Mouse (Mus musculus) heart, postnatal 0 days (tissue): ENCODE measurements around the gene Med8. TPM values are rescaled to one million over a fixed set of nuclear protein-coding genes. Genes with fewer than 3 reads are reported as not detected.
A peak's percentile ranks its signal among the peaks of the same experiment; 100 is the strongest.

Experiments
- ATAC-seq: fragments of 200-750 bp; cut with Nextera tagmentation; 2 replicates; pipeline ENCODE4 v1.8.0; 2017; ENCODE audit warnings: low read depth, moderate number of reproducible peaks, moderate library complexity; ENCODE audit not compliant: insufficient read depth
- DNase-seq: peaks from one replicate; pipeline ENCODE4 v3.0.0-alpha.2; 2016; ENCODE audit warnings: low spot score
- H3K27ac ChIP-seq: fragments of 300-500 bp; sonication (generic); 2 replicates; pipeline ENCODE4 v1.5.1; 2014; ENCODE audit warnings: low read depth, mild to moderate bottlenecking
- H3K27me3 ChIP-seq: fragments of 300-500 bp; sonication (generic); 2 replicates; pipeline ENCODE4 v1.6.1; 2014; ENCODE audit warnings: low read length, mixed read lengths; ENCODE audit not compliant: control insufficient read depth, insufficient read depth
- H3K36me3 ChIP-seq: fragments of 300-500 bp; sonication (generic); replicated peaks from 2 replicates; pipeline ENCODE4 v1.6.1; 2014; ENCODE audit warnings: low read length, mixed read lengths; ENCODE audit not compliant: control insufficient read depth, insufficient read depth
- H3K4me1 ChIP-seq: fragments of 300-500 bp; sonication (generic); 2 replicates; pipeline ENCODE4 v1.6.1; 2014; ENCODE audit warnings: antibody characterized with exemption; ENCODE audit not compliant: control insufficient read depth, insufficient read depth
- H3K4me2 ChIP-seq: fragments of 300-500 bp; sonication (generic); 2 replicates; pipeline ENCODE4 v1.6.1; 2014; ENCODE audit warnings: low read depth, mild to moderate bottlenecking, low read length, moderate library complexity
- H3K4me3 ChIP-seq: fragments of 300-500 bp; sonication (generic); 2 replicates; pipeline ENCODE4 v1.5.1; 2014; ENCODE audit warnings: low read depth, low read length
- H3K9ac ChIP-seq: fragments of 300-500 bp; sonication (generic); replicated peaks from 2 replicates; pipeline ENCODE4 v1.6.1; 2014; ENCODE audit warnings: low read depth, low read length, mixed read lengths
- H3K9me3 ChIP-seq: fragments of 300-500 bp; sonication (generic); replicated peaks from 2 replicates; pipeline ENCODE4 v1.6.1; 2016; ENCODE audit warnings: low read length; ENCODE audit not compliant: control insufficient read depth
- CTCF ChIP-seq: IDR thresholded peaks from 2 replicates; pipeline ENCODE4 v1.5.1; 2016; ENCODE audit warnings: antibody characterized with exemption, control low read depth, low read depth
- EP300 ChIP-seq: IDR thresholded peaks from 2 replicates; pipeline ENCODE4 v1.6.1; 2016; ENCODE audit warnings: antibody characterized with exemption, low read depth
- WGBS: fragments of 180-500 bp; shearing (Covaris S2); extraction: QIAGEN DNeasy Blood & Tissue Kit; methylation state at CpG from one replicate; pipeline ENCODE4 v1.1.7; 2014; 5-methylcytosine and 5-hydroxymethylcytosine counted together
- polyA plus RNA-seq: library from polyadenylated mRNA; unstranded; fragments of >200 nt; fragmentation: Nextera tagmentation; extraction: Ambion mirVana; gene quantifications from 2 replicates; pipeline ENCODE4 v1.2.1, GENCODE M21; 2015
- total RNA-seq: library from RNA; depleted of rRNA; stranded (reverse); fragments of >200 nt; gene quantifications from 2 replicates; pipeline ENCODE4 v1.2.3, GENCODE M21; 2014; ENCODE audit warnings: low replicate concordance

The Med8 gene
- total and polyA plus RNA-seq, 2 experiments from 2014 or later = 17.3 to 58.8 TPM

GRCm38 (mm10) chr4:118425374-118425773 lies 16.2 kb downstream of the Med8 start:
- DNase-seq (no peak), ATAC-seq (no peak)
- Histone ChIP-seq H3K4me1 (peaks cover 21% of the 10 kb centered on the region), H3K36me3 (peaks cover 24% of the 10 kb centered on the region), H3K27ac (no peak overlapping the region), H3K9ac (no peak overlapping the region), H3K4me3 (no peak overlapping the region), H3K27me3 (no peaks in the 10 kb centered on the region), H3K9me3 (no peaks in the 10 kb centered on the region), H3K4me2 (no peak overlapping the region)
- no peak for TF ChIP-seq EP300
- TF ChIP-seq CTCF = no peak
- 86% methylated on average over 1 of the region's 1 CpGs for WGBS

DNA sequence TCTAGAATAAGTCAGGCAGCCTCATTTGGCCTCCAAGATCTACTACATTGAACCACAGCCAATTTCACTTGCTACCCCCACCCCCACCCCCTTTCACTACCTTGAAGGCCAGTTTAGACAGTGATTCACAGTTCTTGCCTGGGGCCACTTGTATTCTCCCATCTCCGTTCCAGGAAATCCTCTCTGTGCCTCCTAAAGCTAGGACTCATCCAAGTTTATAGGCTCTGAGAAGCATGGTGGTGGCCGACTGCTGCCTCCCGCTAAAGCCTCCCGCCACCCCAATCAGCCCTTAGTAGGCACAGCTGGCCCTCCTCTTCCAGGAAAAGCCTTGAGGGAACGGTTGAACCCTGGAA lies 18.3 kb downstream of the Med8 start:
- Histone ChIP-seq H3K4me1 (peaks cover 21% of the 10 kb centered on the region), H3K9ac (peak overlapping the region; percentile 67; the same call in 1 of the 2 replicates), H3K36me3 (peaks cover 30% of the 10 kb centered on the region), H3K4me3 (peak overlapping the region; percentile 59), H3K4me2 (peak overlapping the region; percentile 84), H3K27ac (peak overlapping the region; percentile 86), H3K27me3 (no peaks in the 10 kb centered on the region), H3K9me3 (no peaks in the 10 kb centered on the region)
- DNase-seq = peak; percentile 18
- 5% methylated on average over 5 of the region's 5 CpGs for WGBS
- no peak; the same call in 1 of the 2 replicates for ATAC-seq
- TF ChIP-seq CTCF (no peak), EP300 (0 out of 2 replicates have a peak, but pooled peaks have one; percentile 29)

DNA sequence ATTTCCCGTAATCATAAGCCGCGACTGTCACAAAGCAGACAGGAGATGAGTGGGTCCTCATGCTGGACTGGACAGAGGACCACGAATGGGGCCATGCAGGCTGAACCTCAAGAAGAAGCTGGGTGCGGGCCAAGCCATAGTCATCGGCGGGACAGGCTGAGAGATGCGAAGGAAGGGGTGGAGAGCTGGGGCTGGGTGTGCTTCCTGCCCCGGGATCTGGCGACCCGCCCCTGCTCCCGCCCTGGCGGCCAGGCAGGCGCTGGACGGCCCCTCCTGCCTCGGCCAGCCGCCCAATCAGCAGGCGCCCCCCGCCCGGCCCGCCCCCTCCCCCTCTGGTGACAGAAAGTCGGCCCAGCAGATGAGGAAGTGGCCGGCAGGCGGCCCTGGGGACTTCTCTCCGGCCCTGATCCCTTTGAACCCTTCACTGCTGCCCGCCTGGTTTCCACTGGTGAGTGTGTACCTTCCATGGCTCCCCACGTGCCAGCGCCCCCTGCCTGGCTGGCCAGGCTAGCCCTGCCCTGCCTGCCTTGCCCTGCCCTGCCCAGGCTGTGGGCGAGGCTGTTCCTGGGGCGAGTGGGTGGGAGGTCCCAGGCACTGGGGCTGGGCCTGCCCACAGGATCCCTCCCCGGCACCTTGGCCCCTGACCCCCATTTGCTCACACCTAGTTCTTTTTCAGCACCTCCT lies 18.8 kb downstream of the Med8 start, which contains the start of gene Elovl1:
Elovl1 (plus strand) TSS at position 326 of the 684 bp plus-strand sequence.
- WGBS = 1% methylated on average over 25 of the region's 31 CpGs

GRCm38 (mm10) chr4:118428531-118429214 lies 19.5 kb downstream of the Med8 start:
- DNase-seq = peak; percentile 72
- Histone ChIP-seq H3K27me3 (no peaks in the 10 kb centered on the region), H3K4me1 (peaks cover 21% of the 10 kb centered on the region), H3K36me3 (peaks cover 37% of the 10 kb centered on the region), H3K4me2 (peak overlapping the region; percentile 84), H3K4me3 (peak overlapping the region; percentile 59), H3K27ac (peak overlapping the region; percentile 86), H3K9ac (peak overlapping the region; percentile 67), H3K9me3 (no peaks in the 10 kb centered on the region)
- ATAC-seq = peak; percentile 34
- TF ChIP-seq EP300 = no peak
- TF ChIP-seq CTCF = no peak
- 28% methylated on average over 15 of the region's 15 CpGs for WGBS

More for the DNA sequence above, 18.8 kb downstream of the Med8 start, which contains the start of gene Elovl1:
- peak; percentile 37 for TF ChIP-seq CTCF
- no peak for TF ChIP-seq EP300
- Histone ChIP-seq H3K4me3 (peak within 1 kb of the TSS; percentile 59), H3K27ac (peak within 1 kb of the TSS; percentile 86), H3K27me3 (no peaks in the 10 kb centered on the region), H3K9ac (peak within 1 kb of the TSS; percentile 67), H3K9me3 (no peaks in the 10 kb centered on the region), H3K4me1 (peaks cover 21% of the 10 kb centered on the region), H3K36me3 (peaks cover 32% of the 10 kb centered on the region), H3K4me2 (peak within 1 kb of the TSS; percentile 84)
- DNase-seq (peak; percentile 92), ATAC-seq (peak; percentile 95)

DNA sequence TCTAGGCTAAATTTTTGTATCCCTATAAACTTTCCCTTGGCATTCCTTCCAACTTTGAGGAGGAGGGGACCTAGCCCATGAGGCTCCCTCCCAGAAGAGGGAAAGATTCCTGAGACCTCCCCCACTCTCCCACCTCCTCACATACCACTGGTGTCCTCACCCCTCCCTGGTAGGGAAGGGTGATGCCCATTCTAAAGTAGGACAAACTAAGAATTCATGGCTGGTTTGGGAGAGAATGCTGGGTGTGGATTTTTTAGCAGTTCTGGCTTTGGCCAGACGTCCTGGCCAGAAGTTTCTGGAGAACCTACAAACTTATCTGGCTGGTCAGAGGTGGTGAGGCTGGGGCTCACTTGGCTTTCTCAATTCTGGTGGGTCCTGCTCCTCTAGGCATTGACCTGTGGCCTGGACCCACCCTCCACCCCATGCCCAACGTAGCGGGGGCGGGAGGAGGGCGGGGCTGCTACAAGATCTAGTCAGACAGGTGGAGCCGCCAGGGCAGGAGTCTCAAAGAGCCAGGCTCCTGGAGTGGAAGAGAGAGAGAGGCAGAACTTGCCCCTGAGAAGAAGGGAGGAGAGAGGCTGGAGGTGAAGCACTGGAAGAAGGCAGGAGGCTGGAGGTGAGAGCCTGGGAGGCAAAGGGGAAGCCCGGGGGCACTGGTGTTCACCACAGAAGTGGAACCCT lies 20.2 kb downstream of the Med8 start:
- H3K27ac ChIP-seq = peak overlapping the region; percentile 86; the same call in 1 of the 2 replicates
- H3K4me3 ChIP-seq = peak overlapping the region; percentile 59
- WGBS = 55% methylated on average over 7 of the region's 7 CpGs
- ATAC-seq = no peak
- peaks cover 44% of the 10 kb centered on the region for H3K36me3 ChIP-seq
- TF ChIP-seq EP300 (no peak), CTCF (no peak)
- H3K4me2 ChIP-seq = peak overlapping the region; percentile 84
- H3K4me1 ChIP-seq = peaks cover 24% of the 10 kb centered on the region
- H3K9ac ChIP-seq = peak overlapping the region; percentile 67; the same call in 1 of the 2 replicates
- H3K27me3 ChIP-seq = no peaks in the 10 kb centered on the region
- no peak for DNase-seq
- H3K9me3 ChIP-seq = no peaks in the 10 kb centered on the region
